Mouse (Mus musculus): ENCODE measurements around the gene Ppp1r3g. TPM values are rescaled to one million over a fixed set of nuclear protein-coding genes. Genes with fewer than 3 reads are reported as not detected.
"Not testable (repeated sequence)": the region's sequence is repeated elsewhere in the genome, so short reads cannot be mapped to it uniquely, and the experiment has no call there.

Gene Ppp1r3g
- polyA plus RNA-seq, 1 experiment from 2014 or later = 0.15 TPM

DNA sequence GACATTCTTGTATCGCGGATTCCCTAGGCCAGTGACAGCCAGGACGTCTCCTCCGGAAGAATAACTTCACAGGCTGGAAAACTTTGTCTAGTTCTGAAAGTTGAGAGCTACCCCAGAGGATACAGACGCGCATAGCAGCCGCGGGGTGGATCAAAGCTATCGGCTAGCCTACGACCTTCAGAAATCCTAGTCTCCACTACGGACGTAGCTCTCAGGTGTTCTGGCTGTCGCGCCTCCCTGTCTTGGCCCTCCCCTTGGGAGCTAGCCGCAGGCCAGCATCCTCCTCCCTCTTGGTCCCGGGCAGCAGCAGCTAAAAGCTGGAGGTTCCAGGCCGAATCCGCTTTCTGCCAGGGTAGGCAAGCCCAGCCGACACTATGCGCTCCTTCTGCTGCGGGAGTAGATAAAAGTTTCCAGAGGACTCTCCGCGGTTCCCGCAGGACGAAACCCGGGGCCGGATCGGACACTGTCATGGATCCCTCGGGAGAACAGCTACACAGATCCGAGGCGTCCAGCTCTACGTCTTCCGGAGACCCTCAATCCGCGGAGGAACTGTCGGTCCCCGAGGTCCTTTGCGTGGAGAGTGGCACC is 9.6 kb downstream of the Ppp1r3g start:
- Histone ChIP-seq H3K4me3 (peak overlapping the region; percentile 51), H3K9ac (peak overlapping the region; percentile 65), H3K27me3 (peaks cover 39% of the 10 kb centered on the region), H3K4me2 (peak overlapping the region; percentile 84), H3K4me1 (replicated peaks) (peaks cover 22% of the 10 kb centered on the region), H3K9me3 (no peaks in the 10 kb centered on the region), H3K36me3 (no peaks in the 10 kb centered on the region), H3K27ac (replicated peaks) (no peak overlapping the region)
- WGBS = under 1% methylated on average over 38 of the region's 38 CpGs
- peak; percentile 57 for ATAC-seq (ENCODE audit: low read depth)

DNA sequence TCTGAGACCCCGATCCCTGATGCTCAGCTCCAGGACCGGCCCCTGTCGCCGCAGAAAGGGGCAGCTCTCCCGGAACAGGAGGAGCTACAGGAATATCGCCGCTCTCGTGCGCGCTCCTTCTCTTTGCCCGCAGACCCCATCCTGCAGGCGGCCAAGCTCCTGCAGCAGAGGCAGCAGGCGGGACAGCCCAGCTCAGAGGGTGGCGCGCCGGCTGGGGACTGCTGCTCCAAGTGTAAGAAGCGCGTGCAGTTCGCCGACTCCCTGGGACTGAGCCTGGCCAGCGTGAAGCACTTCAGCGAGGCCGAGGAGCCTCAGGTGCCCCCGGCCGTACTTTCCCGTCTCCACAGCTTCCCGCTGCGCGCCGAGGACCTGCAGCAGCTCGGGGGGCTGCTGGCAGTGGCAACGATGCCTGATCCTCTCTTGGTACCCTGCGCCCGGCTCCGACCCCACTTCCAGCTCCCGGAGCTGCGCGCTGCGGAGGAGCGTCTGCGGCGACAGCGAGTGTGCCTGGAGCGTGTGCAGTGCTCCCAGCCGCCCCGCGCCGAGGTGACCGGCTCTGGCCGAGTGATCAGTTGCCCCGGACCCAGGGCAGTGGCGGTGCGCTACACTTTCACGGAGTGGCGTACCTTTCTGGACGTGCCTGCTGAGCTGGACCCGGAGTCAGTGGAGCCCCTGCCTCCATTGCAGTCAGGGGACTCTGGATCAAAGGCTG is 10.2 kb downstream of the Ppp1r3g start:
- peak overlapping the region; percentile 51 for H3K4me3 ChIP-seq
- H3K4me2 ChIP-seq = peak overlapping the region; percentile 84
- peak; percentile 82 for ATAC-seq (ENCODE audit: low read depth)
- peak overlapping the region; percentile 65 for H3K9ac ChIP-seq
- H3K4me1 ChIP-seq (replicated peaks) = peaks cover 22% of the 10 kb centered on the region
- H3K27ac ChIP-seq (replicated peaks) = no peak overlapping the region
- no peaks in the 10 kb centered on the region for H3K9me3 ChIP-seq
- under 1% methylated on average over 57 of the region's 57 CpGs for WGBS
- peaks cover 39% of the 10 kb centered on the region for H3K27me3 ChIP-seq
- H3K36me3 ChIP-seq = no peaks in the 10 kb centered on the region

DNA sequence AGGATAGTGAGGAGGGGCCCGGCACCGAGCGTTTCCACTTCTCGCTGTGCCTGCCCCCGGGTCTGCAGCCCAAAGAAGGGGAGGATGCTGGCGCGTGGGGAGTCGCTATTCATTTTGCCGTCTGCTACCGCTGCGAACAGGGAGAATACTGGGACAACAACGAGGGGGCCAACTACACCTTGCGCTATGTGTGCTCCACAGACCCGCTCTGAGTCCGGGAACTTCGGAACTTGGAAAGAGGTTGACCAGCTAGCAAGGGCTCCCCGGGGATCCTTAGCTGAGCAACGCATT is 10.7 kb downstream of the Ppp1r3g start:
- Histone ChIP-seq H3K4me3 (peak overlapping the region; percentile 51), H3K4me1 (replicated peaks) (peaks cover 22% of the 10 kb centered on the region), H3K27me3 (peaks cover 39% of the 10 kb centered on the region), H3K27ac (replicated peaks) (no peak overlapping the region), H3K36me3 (no peaks in the 10 kb centered on the region), H3K9ac (peak overlapping the region; percentile 65), H3K4me2 (peak overlapping the region; percentile 84), H3K9me3 (no peaks in the 10 kb centered on the region)
- ATAC-seq (ENCODE audit: low read depth) = no peak; the same call in 1 of the 2 replicates
- WGBS = 0% methylated on average over 18 of the region's 18 CpGs

DNA sequence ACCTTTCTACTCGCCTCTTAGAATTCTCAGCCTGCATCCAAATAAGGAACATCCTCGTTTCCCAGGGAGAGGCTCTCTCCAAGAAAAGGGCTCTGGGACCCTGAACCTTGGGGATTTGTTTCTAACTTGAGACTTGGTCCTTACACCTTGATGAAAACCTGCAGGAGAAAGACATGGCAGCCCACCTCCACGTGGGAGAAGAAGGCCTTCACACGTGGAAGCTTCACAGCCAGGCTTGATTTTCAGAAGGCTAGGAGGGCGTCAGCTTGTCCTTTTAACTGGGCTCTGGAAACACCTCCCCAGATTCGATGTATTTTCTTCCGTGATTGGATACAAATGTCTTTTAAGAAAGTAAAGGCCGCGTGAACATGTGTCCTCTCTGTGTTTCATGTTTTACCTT is 11.2 kb downstream of the Ppp1r3g start:
- Histone ChIP-seq H3K4me3 (peak overlapping the region; percentile 51), H3K36me3 (no peaks in the 10 kb centered on the region), H3K9me3 (no peaks in the 10 kb centered on the region), H3K9ac (0 out of 2 replicates have a peak overlapping the region, but pooled peaks have one; percentile 65), H3K4me2 (peak overlapping the region; percentile 84), H3K27ac (replicated peaks) (no peak overlapping the region), H3K27me3 (peaks cover 39% of the 10 kb centered on the region), H3K4me1 (replicated peaks) (peaks cover 22% of the 10 kb centered on the region)
- 28% methylated on average over 9 of the region's 9 CpGs for WGBS
- ATAC-seq (ENCODE audit: low read depth) = no peak

DNA sequence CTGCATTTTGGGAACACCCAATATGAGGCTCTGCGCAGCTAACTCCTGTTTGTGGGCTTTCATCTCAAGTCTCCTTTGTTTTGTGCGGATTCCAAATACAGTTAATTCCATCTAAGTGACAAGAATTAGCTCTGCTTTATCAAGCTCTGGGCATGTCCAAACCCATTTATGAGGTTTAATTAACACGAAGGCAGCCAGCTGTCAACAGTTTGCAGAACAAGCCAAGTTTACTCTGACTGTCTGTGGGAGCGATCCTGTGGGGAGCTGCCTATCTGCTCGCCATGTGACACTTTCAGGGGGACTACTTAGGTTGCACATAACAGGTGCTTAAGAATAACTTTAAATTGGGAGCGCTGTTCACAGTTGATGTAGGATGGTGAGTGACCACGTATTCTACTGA is 18.3 kb downstream of the Ppp1r3g start:
- Histone ChIP-seq H3K4me2 (no peak overlapping the region), H3K9ac (no peak overlapping the region), H3K36me3 (peaks cover 14% of the 10 kb centered on the region), H3K27me3 (no peaks in the 10 kb centered on the region), H3K4me1 (replicated peaks) (peaks cover 4% of the 10 kb centered on the region; the same call in 1 of the 2 replicates), H3K9me3 (no peaks in the 10 kb centered on the region), H3K27ac (replicated peaks) (no peak overlapping the region), H3K4me3 (no peak overlapping the region)
- WGBS = 89% methylated on average over 7 of the region's 7 CpGs
- no peak for ATAC-seq (ENCODE audit: low read depth)

DNA sequence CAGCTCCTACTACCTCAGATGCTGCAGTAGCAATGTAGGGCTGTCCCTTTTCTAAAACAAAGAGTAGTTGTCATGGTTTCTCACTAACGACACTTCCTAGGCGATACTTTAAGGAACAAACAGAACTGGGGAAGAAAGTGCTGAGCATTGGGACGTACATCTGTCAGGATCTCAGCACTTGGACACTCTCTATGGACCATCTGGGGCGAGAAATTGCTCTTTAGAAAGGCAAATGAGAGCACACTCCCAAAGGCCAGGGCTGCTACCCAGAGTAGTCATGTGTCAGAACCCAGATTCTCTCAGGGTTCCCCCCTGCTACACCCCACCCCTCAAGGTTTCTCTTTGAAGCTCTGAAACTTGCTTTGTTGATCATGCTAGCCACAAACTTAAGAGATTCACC is 21.8 kb downstream of the Ppp1r3g start:
- 27% methylated on average over 4 of the region's 4 CpGs for WGBS

DNA sequence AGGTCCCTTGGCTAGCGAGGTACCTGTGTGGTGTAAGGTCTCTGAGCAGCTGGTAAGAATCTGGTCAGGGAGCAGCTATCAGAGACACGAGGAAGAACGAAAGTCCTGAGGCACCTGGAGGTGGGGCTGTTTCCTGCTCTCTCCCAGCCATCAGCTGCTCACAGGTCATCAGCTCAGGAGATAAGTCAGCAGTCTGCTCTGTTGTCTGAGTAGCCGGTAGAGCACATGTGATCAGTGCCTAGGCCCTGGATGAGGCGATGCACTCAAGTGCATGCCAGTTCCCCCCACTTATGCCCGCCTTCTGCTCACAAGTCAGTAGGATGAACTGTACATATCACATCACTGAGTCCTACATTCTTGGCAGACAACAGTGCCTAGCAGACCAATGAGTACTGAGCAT is 24.3 kb downstream of the Ppp1r3g start:
- Histone ChIP-seq H3K27me3 (no peaks in the 10 kb centered on the region), H3K9ac (no peak overlapping the region), H3K4me2 (no peak overlapping the region), H3K36me3 (peaks cover 6% of the 10 kb centered on the region), H3K4me1 (replicated peaks) (peaks cover 4% of the 10 kb centered on the region; the same call in 1 of the 2 replicates), H3K4me3 (no peak overlapping the region), H3K27ac (replicated peaks) (no peak overlapping the region), H3K9me3 (no peaks in the 10 kb centered on the region)
- 89% methylated on average over 6 of the region's 6 CpGs for WGBS
- ATAC-seq (ENCODE audit: low read depth) = no peak

More for the DNA sequence above, 21.8 kb downstream of the Ppp1r3g start:
- Histone ChIP-seq H3K9ac (no peak overlapping the region), H3K4me1 (replicated peaks) (peaks cover 4% of the 10 kb centered on the region; the same call in 1 of the 2 replicates), H3K4me3 (no peak overlapping the region), H3K36me3 (peaks cover 14% of the 10 kb centered on the region), H3K27ac (replicated peaks) (no peak overlapping the region), H3K27me3 (no peaks in the 10 kb centered on the region), H3K9me3 (no peaks in the 10 kb centered on the region), H3K4me2 (no peak overlapping the region)
- no peak for ATAC-seq (ENCODE audit: low read depth)

DNA sequence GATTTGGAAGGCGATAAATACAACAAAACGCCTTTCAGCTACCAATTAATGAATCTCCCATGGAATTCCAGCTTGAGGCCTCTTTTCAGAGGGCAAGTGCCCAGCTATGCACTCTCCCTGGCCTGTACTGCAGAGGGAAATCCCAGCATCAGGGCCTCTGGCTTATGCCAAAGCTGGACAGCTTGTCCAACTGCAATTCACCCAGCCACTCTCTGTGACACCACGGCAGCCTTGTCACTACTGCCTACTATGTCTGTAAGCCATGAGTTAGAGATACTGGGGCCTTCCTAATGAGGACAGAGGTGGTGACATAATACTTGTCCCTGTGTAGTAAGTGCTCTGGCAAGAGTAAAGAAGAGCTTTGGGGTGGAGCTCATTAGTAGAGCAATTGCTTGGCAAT is 30.7 kb downstream of the Ppp1r3g start:
- ATAC-seq (ENCODE audit: low read depth) = no peak
- Histone ChIP-seq H3K4me1 (replicated peaks) (no peaks in the 10 kb centered on the region), H3K27ac (replicated peaks) (no peak overlapping the region), H3K9ac (no peak overlapping the region), H3K4me3 (no peak overlapping the region), H3K27me3 (no peaks in the 10 kb centered on the region), H3K9me3 (no peaks in the 10 kb centered on the region), H3K4me2 (no peak overlapping the region), H3K36me3 (no peaks in the 10 kb centered on the region)
- WGBS = 67% methylated on average over 3 of the region's 3 CpGs

DNA sequence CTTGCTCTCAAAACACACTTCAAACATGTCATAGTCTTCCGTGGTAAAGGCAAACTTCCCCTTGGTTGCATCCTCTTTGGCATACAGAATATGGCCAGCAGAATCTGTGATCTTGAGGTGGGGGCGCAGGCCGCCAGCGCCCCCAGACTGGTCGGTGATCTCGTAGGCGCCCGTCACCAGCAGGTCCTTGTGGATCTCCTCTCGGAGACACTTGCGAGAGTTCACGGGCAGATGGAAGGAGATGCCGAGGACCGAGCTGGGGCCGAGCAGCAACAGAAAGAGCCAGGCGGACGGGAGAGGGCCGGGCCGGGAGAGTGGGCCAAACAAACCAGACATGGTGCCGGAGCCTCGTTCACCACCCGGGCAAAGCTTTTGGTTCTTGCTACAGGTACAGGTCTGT is 32.5 kb downstream of the Ppp1r3g start:
- H3K4me3 ChIP-seq; H3K9ac ChIP-seq; H3K4me1 ChIP-seq (replicated peaks); H3K36me3 ChIP-seq; ATAC-seq (ENCODE audit: low read depth); H3K27me3 ChIP-seq; H3K4me2 ChIP-seq; H3K9me3 ChIP-seq; H3K27ac ChIP-seq (replicated peaks): not testable (repeated sequence)
- WGBS = 96% methylated on average over 21 of the region's 21 CpGs

DNA sequence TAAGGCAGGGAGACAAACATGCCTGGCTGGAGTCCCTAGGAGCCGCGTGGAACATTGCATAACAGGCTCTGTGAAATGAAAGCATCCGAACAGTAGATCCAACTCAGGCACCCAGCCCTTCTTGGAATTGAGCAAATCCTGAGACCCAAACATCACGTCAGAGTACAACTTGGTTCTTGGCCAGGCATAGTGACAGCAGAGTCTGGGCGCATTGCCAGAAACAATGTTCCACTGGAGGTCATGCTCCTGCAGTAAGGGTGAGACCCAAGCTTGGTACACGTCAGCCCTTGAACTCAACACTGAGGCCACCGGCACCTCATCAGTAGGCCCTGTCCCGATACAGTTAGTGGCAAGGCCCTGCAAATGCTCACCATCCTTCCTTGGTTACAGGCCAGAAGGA is 35.4 kb downstream of the Ppp1r3g start:
- no peak overlapping the region for H3K4me2 ChIP-seq
- no peak overlapping the region for H3K27ac ChIP-seq (replicated peaks)
- 82% methylated on average over 8 of the region's 8 CpGs for WGBS
- H3K27me3 ChIP-seq = no peaks in the 10 kb centered on the region
- ATAC-seq (ENCODE audit: low read depth) = no peak
- no peak overlapping the region for H3K4me3 ChIP-seq
- no peaks in the 10 kb centered on the region for H3K4me1 ChIP-seq (replicated peaks)
- H3K9me3 ChIP-seq = no peaks in the 10 kb centered on the region
- no peaks in the 10 kb centered on the region for H3K36me3 ChIP-seq
- no peak overlapping the region for H3K9ac ChIP-seq

DNA sequence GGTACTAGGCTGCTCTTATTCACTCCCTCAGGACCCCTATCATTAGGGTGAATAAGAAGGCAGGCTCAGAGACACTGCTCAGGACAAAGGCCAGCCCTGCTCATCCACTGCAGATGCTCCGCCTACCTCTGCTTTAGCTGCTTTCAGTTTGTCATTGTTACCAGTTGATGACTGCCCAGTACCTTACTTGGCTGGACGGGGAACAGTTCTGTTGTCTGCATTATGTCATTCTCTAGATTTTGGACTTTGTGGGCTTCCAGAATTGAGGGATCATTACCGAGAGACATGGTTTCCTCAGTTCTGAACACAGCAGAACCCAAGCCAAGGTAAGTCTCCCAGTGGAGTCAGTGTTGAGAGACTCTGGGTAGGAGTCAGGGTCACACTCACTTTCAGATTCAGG is 36.6 kb downstream of the Ppp1r3g start:
- ATAC-seq (ENCODE audit: low read depth) = no peak
- H3K9ac ChIP-seq = no peak overlapping the region
- H3K27me3 ChIP-seq = no peaks in the 10 kb centered on the region
- H3K9me3 ChIP-seq = no peaks in the 10 kb centered on the region
- no peak overlapping the region for H3K4me2 ChIP-seq
- no peak overlapping the region for H3K4me3 ChIP-seq
- H3K27ac ChIP-seq (replicated peaks) = no peak overlapping the region
- no peaks in the 10 kb centered on the region for H3K4me1 ChIP-seq (replicated peaks)
- no peaks in the 10 kb centered on the region for H3K36me3 ChIP-seq
- 61% methylated on average over 3 of the region's 3 CpGs for WGBS

DNA sequence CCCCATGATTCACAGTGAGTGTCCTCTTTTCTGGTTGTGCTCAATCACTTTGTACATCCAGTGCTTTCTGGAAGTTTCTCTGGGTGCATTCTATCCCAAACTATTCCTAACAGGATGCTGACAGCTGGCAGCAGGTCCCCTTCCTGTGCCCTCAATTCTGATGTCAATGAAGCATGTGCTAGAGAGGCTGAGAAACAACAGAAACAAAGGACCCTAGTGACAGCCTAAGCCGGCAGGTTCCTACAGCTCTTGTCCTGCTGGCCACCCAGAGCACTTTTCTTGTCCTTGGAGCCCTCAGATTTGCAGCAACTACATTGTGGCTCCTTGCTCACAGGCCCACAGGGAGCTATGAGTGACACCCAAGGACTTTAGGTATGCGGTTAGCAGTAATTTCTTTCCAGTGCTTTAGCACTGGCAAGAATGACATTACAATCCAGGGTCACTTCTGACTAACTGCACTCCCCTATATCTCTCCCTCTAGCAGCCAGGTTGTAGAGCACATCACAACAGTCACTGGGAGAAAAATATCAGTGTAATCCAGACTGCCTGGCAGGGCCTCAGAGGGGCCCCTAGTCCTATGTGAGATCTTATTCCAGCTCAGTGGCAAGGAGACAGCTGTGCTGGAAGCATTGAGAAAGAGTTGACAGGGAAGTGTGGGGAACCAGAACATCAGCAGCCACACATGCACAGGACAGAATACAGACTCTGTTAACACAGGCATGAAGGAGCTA is 37.2 kb downstream of the Ppp1r3g start:
- H3K9ac ChIP-seq = no peak overlapping the region
- H3K9me3 ChIP-seq = no peaks in the 10 kb centered on the region
- no peak for ATAC-seq (ENCODE audit: low read depth)
- no peaks in the 10 kb centered on the region for H3K27me3 ChIP-seq
- no peak overlapping the region for H3K27ac ChIP-seq (replicated peaks)
- H3K4me3 ChIP-seq = no peak overlapping the region
- no peaks in the 10 kb centered on the region for H3K4me1 ChIP-seq (replicated peaks)
- no peaks in the 10 kb centered on the region for H3K36me3 ChIP-seq
- no peak overlapping the region for H3K4me2 ChIP-seq
- 47% methylated on average over 2 of the region's 2 CpGs for WGBS

Data from neural tube, embryonic 13.5 days (tissue).